Mouse (Mus musculus) C3H10T1/2 (cell line): Measurements from ENCODE around the gene Hnrnph2. TPM values are rescaled to one million over a fixed set of nuclear protein-coding genes. Genes with fewer than 3 reads are reported as not detected.

Experiments used
- polyA plus RNA-seq, 2 experiments: library from polyadenylated mRNA; unstranded; fragments of >200 nt; fragmentation: generic; extraction: Trizol; gene quantifications; one replicate each; pipeline ENCODE4 v1.2.1; 2012; ENCODE audit warnings: missing spikeins in 2 of 2

The Hnrnph2 gene
- 10 to 100 TPM in 1 of 2 experiments, 1 to 10 TPM in 1; 2.5 to 21.0 TPM for polyA plus RNA-seq

DNA sequence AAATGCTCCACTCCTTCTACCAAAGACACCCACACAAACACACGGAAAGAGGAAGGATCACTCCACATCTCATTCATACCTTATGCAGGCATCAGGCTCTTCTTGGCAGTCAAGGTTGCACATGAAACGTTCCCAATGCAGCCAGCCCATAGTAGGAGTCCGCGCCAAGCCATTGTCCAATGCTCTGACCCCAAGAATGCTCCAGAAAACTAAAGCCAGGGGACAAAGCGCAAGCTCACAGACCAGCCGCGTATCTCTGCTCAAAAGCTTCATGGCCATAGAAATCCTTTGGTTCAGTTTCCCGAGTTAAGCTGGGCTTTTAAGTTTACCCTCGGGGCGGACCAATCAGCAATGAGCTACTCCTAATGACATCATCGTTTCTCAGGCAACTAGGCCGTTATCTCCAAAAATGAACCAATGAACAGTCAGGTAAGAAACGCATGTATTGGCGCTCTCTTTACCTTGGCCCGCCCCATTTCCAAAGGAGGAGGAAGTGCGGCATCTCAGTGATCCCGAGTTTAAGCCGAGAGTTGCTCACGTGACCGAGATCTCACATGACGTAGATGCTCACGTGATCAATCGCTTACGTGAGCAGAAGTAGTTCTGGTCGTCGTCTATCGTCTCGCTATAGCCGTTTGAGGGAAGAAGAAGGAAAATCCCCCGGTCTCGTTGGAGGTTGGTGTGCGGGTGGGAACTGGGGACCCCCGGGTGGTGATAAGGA is at the start of gene Hnrnph2, which contains the start of gene Gla:
Hnrnph2 (plus strand) TSS at position 521 of the 721 bp plus-strand sequence.
Gla (minus strand) TSS at position 467 of the 721 bp plus-strand sequence.

GRCm38 (mm10) chrX:134582888-134583669 is 17.9 kb upstream of the Hnrnph2 start, which contains the start of gene Btk:
TSS of gene Btk (minus strand) at chrX:134583570.

DNA sequence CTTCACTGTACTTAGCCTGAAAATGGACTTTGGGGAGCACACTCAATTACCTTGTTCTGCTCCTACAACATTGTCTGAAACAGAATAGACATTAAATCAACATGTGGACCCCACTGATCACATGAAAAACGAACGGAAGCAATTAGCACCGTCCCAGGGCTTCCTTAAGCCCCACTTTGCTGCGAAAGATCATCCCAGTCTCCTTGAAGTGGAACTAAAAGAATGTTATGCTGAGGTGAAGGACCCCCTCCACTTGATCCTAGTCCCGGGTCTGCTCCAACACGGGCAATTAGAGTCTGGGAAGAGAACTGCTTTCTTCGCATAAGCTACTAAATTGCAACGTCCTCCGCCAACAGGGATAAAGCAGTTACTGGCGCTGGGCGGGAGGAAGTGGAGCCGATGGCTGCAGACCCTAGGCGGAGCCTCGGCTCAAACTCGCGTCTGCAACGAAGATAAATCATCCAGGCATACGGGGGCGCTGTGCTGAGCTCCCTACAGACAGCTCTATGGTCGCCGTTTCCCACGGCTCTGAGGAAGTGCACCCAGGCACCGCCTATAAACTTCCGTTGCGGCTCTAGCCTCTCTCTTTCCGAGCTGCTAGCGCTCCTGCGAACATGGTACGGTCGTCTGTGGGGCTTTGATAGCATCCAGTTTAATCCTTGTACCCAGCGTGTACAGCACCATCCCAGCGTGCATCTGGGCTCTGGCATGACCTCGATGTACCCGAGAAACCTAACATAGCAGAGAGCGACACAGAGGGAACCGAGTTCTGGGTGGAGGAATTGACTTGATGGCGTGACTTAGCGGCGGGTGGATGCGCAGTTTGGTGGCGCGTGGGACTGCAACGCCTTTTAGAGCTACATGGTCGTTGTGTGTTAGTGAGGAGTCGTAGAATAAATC is 15.6 kb upstream of the Hnrnph2 start, which contains the start of gene Rpl36a:
Rpl36a (plus strand) TSS at position 552 of the 900 bp plus-strand sequence.

Other genes starting within 250 kb of the Hnrnph2 start
- gene Drp2, start 196.6 kb upstream of the Hnrnph2 start, polyA plus RNA-seq, result under 1 TPM; 0.08 to 0.60 TPM
- not detected for gene Taf7l, start 124.7 kb upstream of the Hnrnph2 start, polyA plus RNA-seq
- 1 to 10 TPM; 7.0 to 9.3 TPM for gene Timm8a1, start 59.3 kb upstream of the Hnrnph2 start, polyA plus RNA-seq
- gene Btk, start 17.6 kb upstream of the Hnrnph2 start, polyA plus RNA-seq, result under 1 TPM in 1 of 2 experiments, not detected in 1; 0.02 TPM
- 1,000 to 10,000 TPM; 1,376 to 2,370 TPM for gene Rpl36a, start 15.5 kb upstream of the Hnrnph2 start, polyA plus RNA-seq
- 1 to 10 TPM; 3.0 to 7.0 TPM for gene Gla, start 54 bp upstream of the Hnrnph2 start, polyA plus RNA-seq
- gene Armcx4, start 85.3 kb downstream of the Hnrnph2 start, polyA plus RNA-seq, result 1 to 10 TPM in 1 of 2 experiments, under 1 TPM in 1; 0.19 to 2.6 TPM
- 1 to 10 TPM in 1 of 2 experiments, under 1 TPM in 1; 0.42 to 5.2 TPM for gene Armcx1, start 116.8 kb downstream of the Hnrnph2 start, polyA plus RNA-seq
- 10 to 100 TPM in 1 of 2 experiments, 1 to 10 TPM in 1; 2.4 to 12.4 TPM for gene Armcx6, start 150.2 kb downstream of the Hnrnph2 start, polyA plus RNA-seq
- gene Armcx3, start 155.4 kb downstream of the Hnrnph2 start, polyA plus RNA-seq, result 10 to 100 TPM in 1 of 2 experiments, 1 to 10 TPM in 1; 1.3 to 14.9 TPM
- 10 to 100 TPM; 16.9 to 72.0 TPM for gene Armcx2, start 208.0 kb downstream of the Hnrnph2 start, polyA plus RNA-seq